Mouse (Mus musculus) heart, postnatal 0 days (tissue): ENCODE measurements around the gene Arhgap28.

Experiments used
- CTCF ChIP-seq: IDR thresholded peaks from 2 replicates; pipeline ENCODE4 v1.5.1; 2016; ENCODE audit warnings: antibody characterized with exemption, control low read depth, low read depth
- EP300 ChIP-seq: IDR thresholded peaks from 2 replicates; pipeline ENCODE4 v1.6.1; 2016; ENCODE audit warnings: antibody characterized with exemption, low read depth

DNA sequence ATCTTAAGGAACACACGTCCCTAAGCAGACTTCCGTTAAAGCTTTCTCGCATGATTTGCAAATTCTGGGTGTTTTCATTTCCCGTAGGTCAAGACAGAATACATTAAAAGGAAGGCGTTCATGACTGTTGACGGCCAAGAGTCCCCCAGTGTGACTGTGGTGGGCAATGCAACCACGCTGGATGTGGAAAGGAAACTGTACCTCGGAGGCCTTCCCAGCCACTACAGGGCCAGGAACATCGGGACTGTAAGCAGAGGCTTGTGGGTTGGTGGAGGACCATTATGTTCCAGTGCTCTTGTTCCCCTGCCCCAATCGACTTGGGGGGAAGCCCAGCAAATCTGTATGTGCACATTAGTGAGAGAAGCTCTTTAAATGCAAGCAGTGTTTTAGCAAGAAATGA, 187.0 kb downstream of the Arhgap28 start:
- TF ChIP-seq CTCF: no peak
- TF ChIP-seq EP300: no peak
